Mouse (Mus musculus) spleen, adult 2 months (tissue): ENCODE results near the gene Asgr1.

Experiments
- CTCF ChIP-seq: fragments of 200-500 bp; IDR thresholded peaks from 2 replicates; pipeline ENCODE4 v1.5.1; 2011; ENCODE audit warnings: mild to moderate bottlenecking, inconsistent platforms; ENCODE audit not compliant: insufficient read depth, insufficient read length, insufficient replicate concordance; ENCODE audit errors: extremely low read depth
- POLR2A ChIP-seq: fragments of 200-500 bp; IDR thresholded peaks from 2 replicates; pipeline ENCODE4 v1.6.1; 2011; ENCODE audit warnings: low read depth, low read length, inconsistent platforms

GRCm38 (mm10) chr11:70024151-70024514, 29.8 kb upstream of the Asgr1 start:
- no peak for TF ChIP-seq CTCF
- no peak for TF ChIP-seq POLR2A
